Mouse (Mus musculus) midbrain, embryonic 15.5 days (tissue): ENCODE measurements around the gene Rom1. TPM values are rescaled to one million over a fixed set of nuclear protein-coding genes. Genes with fewer than 3 reads are reported as not detected.
A peak's percentile ranks its signal among the peaks of the same experiment; 100 is the strongest.

Experiments used
- ATAC-seq: fragments of 200-750 bp; cut with Nextera tagmentation; replicated peaks from 2 replicates; pipeline ENCODE4 v1.8.0; 2017; ENCODE audit warnings: moderate TSS enrichment
- H3K27ac ChIP-seq: fragments of 300-500 bp; sonication (generic); 2 replicates; pipeline ENCODE4 v1.5.1; 2015; ENCODE audit warnings: mild to moderate bottlenecking, inconsistent platforms
- H3K27me3 ChIP-seq: fragments of 300-500 bp; sonication (generic); replicated peaks from 2 replicates; pipeline ENCODE4 v1.6.1; 2015; ENCODE audit warnings: inconsistent platforms
- H3K36me3 ChIP-seq: fragments of 300-500 bp; sonication (generic); replicated peaks from 2 replicates; pipeline ENCODE4 v1.6.1; 2015; ENCODE audit warnings: inconsistent platforms
- H3K4me1 ChIP-seq: fragments of 300-500 bp; sonication (generic); 2 replicates; pipeline ENCODE4 v1.6.1; 2015; ENCODE audit warnings: inconsistent platforms
- H3K4me2 ChIP-seq: fragments of 300-500 bp; sonication (generic); 2 replicates; pipeline ENCODE4 v1.6.1; 2015; ENCODE audit warnings: inconsistent platforms, mild to moderate bottlenecking, moderate library complexity
- H3K4me3 ChIP-seq: fragments of 300-500 bp; sonication (generic); 2 replicates; pipeline ENCODE4 v1.5.1; 2015; ENCODE audit warnings: mild to moderate bottlenecking, inconsistent platforms
- H3K9ac ChIP-seq: fragments of 300-500 bp; sonication (generic); 2 replicates; pipeline ENCODE4 v1.6.1; 2015; ENCODE audit warnings: mild to moderate bottlenecking, inconsistent platforms
- H3K9me3 ChIP-seq: fragments of 300-500 bp; sonication (generic); 2 replicates; pipeline ENCODE4 v1.6.1; 2016; ENCODE audit warnings: inconsistent platforms
- WGBS: fragments of 180-500 bp; shearing (Covaris S2); methylation state at CpG from one replicate; pipeline ENCODE4 v1.1.7; 2015; ENCODE audit warnings: mixed read lengths; 5-methylcytosine and 5-hydroxymethylcytosine counted together
- polyA plus RNA-seq: library from polyadenylated mRNA; unstranded; fragments of >200 nt; fragmentation: Nextera tagmentation; extraction: Ambion mirVana; gene quantifications from 2 replicates; pipeline ENCODE4 v1.2.1, GENCODE M21; 2015

Gene Rom1
- polyA plus RNA-seq, 1 experiment from 2014 or later: 1.9 TPM

GRCm38 (mm10) chr19:8954171-8954570 is 25.0 kb upstream of the Rom1 start:
- peaks cover 31% of the 10 kb centered on the region for H3K4me1 ChIP-seq
- H3K36me3 ChIP-seq: peaks cover 27% of the 10 kb centered on the region
- peak overlapping the region; percentile 79 for H3K4me3 ChIP-seq
- H3K4me2 ChIP-seq: peak overlapping the region; percentile 89
- WGBS: 10% methylated on average over 9 of the region's 9 CpGs
- ATAC-seq: 0 out of 2 replicates have a peak, but pooled peaks have one; percentile 0
- H3K9me3 ChIP-seq: no peaks in the 10 kb centered on the region
- peak overlapping the region; percentile 54 for H3K9ac ChIP-seq
- H3K27ac ChIP-seq: peak overlapping the region; percentile 89
- no peaks in the 10 kb centered on the region for H3K27me3 ChIP-seq

DNA sequence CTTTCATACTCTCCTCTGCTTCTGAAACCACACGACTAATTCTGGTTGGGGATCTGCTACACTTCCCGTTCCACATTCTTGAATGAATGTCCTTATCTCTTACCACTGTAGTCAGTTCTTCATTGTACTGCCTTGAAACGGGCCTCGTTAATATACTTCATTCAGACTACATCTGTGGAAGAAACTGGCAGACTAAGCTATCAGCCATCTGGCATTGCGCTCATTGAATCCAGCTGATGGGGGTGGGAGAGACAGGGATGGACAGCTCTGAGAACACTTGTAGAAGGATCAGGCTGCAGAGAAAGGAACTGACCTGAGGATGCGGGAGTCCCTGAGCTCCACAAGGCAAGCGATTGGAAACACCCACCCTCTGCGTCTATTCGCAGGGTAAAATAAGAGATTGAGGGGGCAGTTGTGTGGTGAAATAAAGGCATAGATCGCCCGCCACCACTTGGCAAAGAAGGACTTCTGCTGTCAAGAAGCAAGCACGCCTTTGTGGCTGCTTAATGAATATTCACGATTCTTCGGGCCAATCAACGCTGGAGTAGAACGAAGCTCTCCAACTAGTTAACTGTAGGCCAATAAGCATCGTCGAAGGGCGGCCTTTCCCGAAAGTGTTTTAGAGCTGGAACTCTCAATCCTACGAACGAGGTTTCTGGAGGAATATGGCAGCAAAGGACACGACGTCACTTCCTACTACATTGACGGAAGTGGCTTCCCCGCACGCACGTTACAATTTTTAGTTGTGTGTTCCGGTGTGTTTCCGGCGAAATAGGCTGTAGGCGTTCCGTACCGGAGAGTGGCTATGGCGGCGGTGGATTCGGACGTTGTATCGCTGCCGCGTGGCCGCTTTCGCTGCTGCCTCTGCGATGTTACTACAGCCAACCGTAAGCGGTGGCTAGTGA is 24.2 kb upstream of the Rom1 start, which contains the start of gene Tut1:
Gene Tut1, plus strand, starts transcription at position 713 of the 905 bp plus-strand sequence.
- H3K4me3 ChIP-seq: peak within 1 kb of the TSS; percentile 79
- H3K4me1 ChIP-seq: peaks cover 31% of the 10 kb centered on the region
- H3K27me3 ChIP-seq: no peaks in the 10 kb centered on the region
- H3K4me2 ChIP-seq: peak within 1 kb of the TSS; percentile 89
- ATAC-seq: peak; percentile 95
- 2% methylated on average over 46 of the region's 46 CpGs for WGBS
- peaks cover 30% of the 10 kb centered on the region for H3K36me3 ChIP-seq
- peak within 1 kb of the TSS; percentile 89 for H3K27ac ChIP-seq
- H3K9me3 ChIP-seq: no peaks in the 10 kb centered on the region
- H3K9ac ChIP-seq: peak within 1 kb of the TSS; percentile 54

DNA sequence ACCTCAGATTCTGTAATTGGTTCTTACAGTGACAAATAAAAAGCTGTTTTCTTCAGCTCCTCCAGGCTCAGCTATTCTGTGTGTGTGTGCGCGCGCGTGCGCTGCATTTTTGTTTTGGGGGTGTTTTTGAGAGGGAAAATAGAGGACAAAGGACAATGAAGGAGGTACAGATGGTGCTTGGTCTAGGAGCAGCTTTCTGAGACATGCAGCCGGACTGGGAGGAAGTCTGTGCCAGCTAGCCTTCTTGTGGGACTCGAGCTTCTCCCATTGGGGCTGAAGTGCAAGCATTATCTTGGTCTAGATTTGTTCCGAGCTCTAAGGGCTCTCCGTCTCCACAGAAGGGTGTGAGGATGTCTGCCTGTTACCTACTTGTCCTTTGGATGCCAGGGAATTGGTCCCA is 23.1 kb upstream of the Rom1 start:
- H3K4me3 ChIP-seq: no peak overlapping the region
- no peaks in the 10 kb centered on the region for H3K27me3 ChIP-seq
- H3K9ac ChIP-seq: no peak overlapping the region
- H3K4me2 ChIP-seq: no peak overlapping the region
- H3K27ac ChIP-seq: peak overlapping the region; percentile 89
- ATAC-seq: no peak
- peaks cover 31% of the 10 kb centered on the region for H3K4me1 ChIP-seq
- WGBS: 74% methylated on average over 9 of the region's 9 CpGs
- peaks cover 35% of the 10 kb centered on the region for H3K36me3 ChIP-seq
- no peaks in the 10 kb centered on the region for H3K9me3 ChIP-seq

GRCm38 (mm10) chr19:8950190-8950589 is 21.0 kb upstream of the Rom1 start:
- WGBS: 92% methylated on average over 5 of the region's 5 CpGs
- ATAC-seq: no peak
- Histone ChIP-seq H3K36me3 (peaks cover 53% of the 10 kb centered on the region), H3K9ac (no peak overlapping the region), H3K27me3 (no peaks in the 10 kb centered on the region), H3K9me3 (no peaks in the 10 kb centered on the region), H3K4me2 (no peak overlapping the region), H3K4me3 (no peak overlapping the region), H3K27ac (no peak overlapping the region), H3K4me1 (peaks cover 27% of the 10 kb centered on the region)

DNA sequence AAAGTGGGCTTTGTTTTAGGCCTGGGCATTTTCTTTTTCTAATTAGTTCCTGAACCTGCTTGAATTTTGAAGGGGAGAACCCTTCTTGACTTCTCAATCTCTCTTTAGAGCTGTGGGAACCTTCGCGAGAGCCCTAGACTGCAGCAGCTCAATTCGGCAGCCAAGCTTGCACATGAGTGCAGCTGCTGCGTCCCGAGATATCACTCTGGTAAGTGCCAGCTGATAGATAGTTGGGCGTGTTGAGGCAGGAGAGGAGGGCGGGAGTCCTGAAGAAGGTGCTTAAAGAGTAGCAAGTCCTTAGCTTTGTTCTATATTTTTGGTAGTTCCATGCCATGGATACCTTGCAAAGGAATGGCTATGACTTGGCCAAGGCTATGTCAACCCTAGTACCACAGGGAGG is 17.8 kb upstream of the Rom1 start:
- H3K4me2 ChIP-seq: no peak overlapping the region
- no peaks in the 10 kb centered on the region for H3K27me3 ChIP-seq
- no peak overlapping the region for H3K4me3 ChIP-seq
- ATAC-seq: no peak
- no peak overlapping the region for H3K27ac ChIP-seq
- WGBS: 96% methylated on average over 7 of the region's 7 CpGs
- no peak overlapping the region for H3K9ac ChIP-seq
- peaks cover 58% of the 10 kb centered on the region for H3K36me3 ChIP-seq
- peaks cover 28% of the 10 kb centered on the region for H3K4me1 ChIP-seq
- H3K9me3 ChIP-seq: no peaks in the 10 kb centered on the region

GRCm38 (mm10) chr19:8945251-8945650 is 16.1 kb upstream of the Rom1 start:
- WGBS: 87% methylated on average over 6 of the region's 6 CpGs
- Histone ChIP-seq H3K36me3 (peaks cover 46% of the 10 kb centered on the region), H3K27me3 (no peaks in the 10 kb centered on the region), H3K4me1 (peaks cover 39% of the 10 kb centered on the region), H3K9ac (no peak overlapping the region), H3K4me2 (peak overlapping the region; percentile 28), H3K9me3 (no peaks in the 10 kb centered on the region), H3K27ac (no peak overlapping the region), H3K4me3 (no peak overlapping the region)
- no peak for ATAC-seq

DNA sequence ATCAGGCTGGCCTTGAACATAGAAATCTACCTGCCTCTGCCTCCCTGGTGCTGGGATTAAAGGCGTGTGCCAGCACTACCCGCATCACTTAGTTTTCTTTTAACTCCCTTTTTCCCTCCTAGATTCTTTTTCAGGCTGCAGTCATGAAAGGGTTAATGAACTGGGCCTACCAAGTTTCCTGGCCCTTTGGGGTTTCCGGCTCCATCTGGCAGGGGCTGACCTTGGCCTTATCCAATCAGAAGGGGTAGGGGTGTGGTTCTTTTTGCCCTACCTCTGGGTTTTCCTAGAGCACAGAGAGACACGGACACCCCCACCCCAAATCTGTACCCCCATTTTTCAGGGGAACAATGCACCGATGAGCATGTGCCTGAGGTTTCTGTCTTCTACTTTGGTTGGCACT is 15.6 kb upstream of the Rom1 start:
- H3K36me3 ChIP-seq: peaks cover 46% of the 10 kb centered on the region
- WGBS: 37% methylated on average over 5 of the region's 5 CpGs
- no peak overlapping the region for H3K9ac ChIP-seq
- ATAC-seq: no peak
- peak overlapping the region; percentile 8; the same call in 1 of the 2 replicates for H3K4me3 ChIP-seq
- peak overlapping the region; percentile 28 for H3K4me2 ChIP-seq
- H3K27ac ChIP-seq: no peak overlapping the region
- H3K4me1 ChIP-seq: peaks cover 39% of the 10 kb centered on the region
- no peaks in the 10 kb centered on the region for H3K9me3 ChIP-seq
- no peaks in the 10 kb centered on the region for H3K27me3 ChIP-seq

DNA sequence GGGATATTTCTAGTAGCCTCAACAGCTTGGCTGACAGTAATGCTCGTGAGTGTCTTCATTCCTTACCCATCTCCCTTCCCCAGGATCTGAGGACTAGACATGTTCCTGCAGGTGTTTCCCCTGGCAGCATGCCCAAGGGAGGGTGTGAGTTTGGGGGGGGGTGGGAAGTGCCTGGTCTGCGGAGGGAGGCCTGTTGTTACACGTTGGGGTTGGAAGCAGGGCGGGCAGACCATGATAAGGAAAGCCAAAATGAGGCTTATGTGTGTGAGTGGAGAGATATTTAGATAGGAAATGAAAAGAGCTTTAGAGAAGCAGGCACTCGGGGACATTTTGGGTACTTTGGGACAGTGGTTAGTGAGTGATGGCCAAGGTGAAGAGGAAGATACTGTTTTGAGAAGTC is 14.9 kb upstream of the Rom1 start:
- H3K9ac ChIP-seq: no peak overlapping the region
- no peak overlapping the region for H3K4me3 ChIP-seq
- H3K27ac ChIP-seq: no peak overlapping the region
- 73% methylated on average over 5 of the region's 5 CpGs for WGBS
- no peaks in the 10 kb centered on the region for H3K9me3 ChIP-seq
- no peaks in the 10 kb centered on the region for H3K27me3 ChIP-seq
- peaks cover 42% of the 10 kb centered on the region for H3K36me3 ChIP-seq
- H3K4me2 ChIP-seq: peak overlapping the region; percentile 55
- H3K4me1 ChIP-seq: peaks cover 39% of the 10 kb centered on the region
- ATAC-seq: no peak

GRCm38 (mm10) chr19:8943047-8943446 is 13.9 kb upstream of the Rom1 start:
- ATAC-seq: no peak
- WGBS: 73% methylated on average over 2 of the region's 2 CpGs
- no peaks in the 10 kb centered on the region for H3K9me3 ChIP-seq
- peak overlapping the region; percentile 55 for H3K4me2 ChIP-seq
- peak overlapping the region; percentile 99 for H3K9ac ChIP-seq
- no peaks in the 10 kb centered on the region for H3K27me3 ChIP-seq
- peaks cover 32% of the 10 kb centered on the region for H3K36me3 ChIP-seq
- peaks cover 39% of the 10 kb centered on the region for H3K4me1 ChIP-seq
- peak overlapping the region; percentile 99 for H3K4me3 ChIP-seq
- no peak overlapping the region for H3K27ac ChIP-seq

GRCm38 (mm10) chr19:8942276-8942964 is 13.3 kb upstream of the Rom1 start:
- WGBS: under 1% methylated on average over 46 of the region's 46 CpGs
- peak; percentile 78 for ATAC-seq
- H3K27me3 ChIP-seq: no peaks in the 10 kb centered on the region
- no peaks in the 10 kb centered on the region for H3K9me3 ChIP-seq
- H3K27ac ChIP-seq: peak overlapping the region; percentile 94
- peak overlapping the region; percentile 99 for H3K4me3 ChIP-seq
- H3K4me1 ChIP-seq: peaks cover 39% of the 10 kb centered on the region
- peak overlapping the region; percentile 55 for H3K4me2 ChIP-seq
- H3K36me3 ChIP-seq: peaks cover 25% of the 10 kb centered on the region
- H3K9ac ChIP-seq: peak overlapping the region; percentile 99

GRCm38 (mm10) chr19:8941515-8942217 is 12.5 kb upstream of the Rom1 start, which contains the start of gene Mta2:
Gene Mta2 (plus strand): TSS chr19:8941875.
- peaks cover 39% of the 10 kb centered on the region for H3K4me1 ChIP-seq
- H3K27ac ChIP-seq: peak within 1 kb of the TSS; percentile 94
- peak; percentile 97 for ATAC-seq
- H3K4me3 ChIP-seq: peak within 1 kb of the TSS; percentile 99
- WGBS: under 1% methylated on average over 64 of the region's 64 CpGs
- peak within 1 kb of the TSS; percentile 55 for H3K4me2 ChIP-seq
- peaks cover 19% of the 10 kb centered on the region for H3K36me3 ChIP-seq
- peak within 1 kb of the TSS; percentile 99 for H3K9ac ChIP-seq
- H3K27me3 ChIP-seq: no peaks in the 10 kb centered on the region
- H3K9me3 ChIP-seq: no peaks in the 10 kb centered on the region

DNA sequence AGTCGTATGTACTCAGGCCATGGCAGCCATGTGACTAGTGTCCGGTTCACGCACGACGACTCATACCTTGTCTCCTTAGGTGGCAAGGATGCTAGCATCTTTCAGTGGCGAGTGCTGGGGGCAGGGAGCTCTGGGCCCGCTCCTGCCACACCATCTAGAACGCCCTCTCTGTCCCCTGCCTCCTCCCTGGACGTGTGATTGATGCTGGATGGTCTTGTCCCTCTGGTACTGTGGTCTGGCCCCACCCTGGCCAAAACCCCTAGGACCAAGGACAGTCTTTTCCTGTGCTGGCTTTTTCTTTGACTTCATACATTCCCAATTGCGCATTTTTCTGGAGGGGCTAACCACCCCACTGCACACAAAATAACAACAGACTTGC is 12.0 kb upstream of the Rom1 start:
- peak; percentile 30 for ATAC-seq
- H3K4me3 ChIP-seq: peak overlapping the region; percentile 99
- peak overlapping the region; percentile 55 for H3K4me2 ChIP-seq
- peaks cover 39% of the 10 kb centered on the region for H3K4me1 ChIP-seq
- WGBS: 31% methylated on average over 10 of the region's 10 CpGs
- peak overlapping the region; percentile 94 for H3K27ac ChIP-seq
- H3K27me3 ChIP-seq: no peaks in the 10 kb centered on the region
- peaks cover 14% of the 10 kb centered on the region for H3K36me3 ChIP-seq
- H3K9ac ChIP-seq: peak overlapping the region; percentile 42
- no peaks in the 10 kb centered on the region for H3K9me3 ChIP-seq
